Mouse (Mus musculus) liver, embryonic 14.5 days (tissue): ENCODE data around the gene Mapk1.

Experiments
- CTCF ChIP-seq: IDR thresholded peaks from 2 replicates; pipeline ENCODE4 v1.5.1; 2016; ENCODE audit warnings: antibody characterized with exemption, low read depth, control low read depth
- EP300 ChIP-seq: IDR thresholded peaks from 2 replicates; pipeline ENCODE4 v1.6.1; 2016; ENCODE audit warnings: antibody characterized with exemption, low read depth

DNA sequence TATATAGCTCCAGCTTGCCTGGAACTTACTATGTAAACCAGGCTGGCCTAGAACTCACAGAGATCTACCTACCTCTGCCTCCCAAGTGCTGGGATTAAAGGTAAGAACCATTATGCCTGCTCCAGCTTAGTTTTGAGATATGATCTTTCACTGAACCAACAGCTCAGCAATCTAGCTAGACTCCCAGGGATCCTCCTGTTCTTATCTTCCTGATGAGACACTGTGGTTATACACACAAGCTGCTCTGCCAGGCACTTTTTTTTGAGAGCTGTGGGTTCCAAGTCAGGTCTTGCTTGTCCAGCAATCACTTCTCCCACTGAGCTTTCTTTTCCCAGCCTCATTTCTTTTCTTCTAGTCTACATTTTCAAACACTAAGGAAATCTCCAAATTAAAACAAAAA is 16.9 kb upstream of the Mapk1 start:
- TF ChIP-seq CTCF (no peak), EP300 (no peak)
